Mouse (Mus musculus) telencephalon, adult 2 months (tissue): ENCODE data around the gene Ppara.
"Not testable (repeated sequence)": the region's sequence is repeated elsewhere in the genome, so short reads cannot be mapped to it uniquely, and the experiment has no call there.

Source experiments
- DNase-seq: peaks from one replicate; pipeline ENCODE4 v3.0.0-alpha.2; 2011; ENCODE audit warnings: low read depth, low spot score

The Ppara gene

GRCm38 (mm10) chr15:85756611-85757010, 21.8 kb downstream of the Ppara start:
- DNase-seq, result no peak

DNA sequence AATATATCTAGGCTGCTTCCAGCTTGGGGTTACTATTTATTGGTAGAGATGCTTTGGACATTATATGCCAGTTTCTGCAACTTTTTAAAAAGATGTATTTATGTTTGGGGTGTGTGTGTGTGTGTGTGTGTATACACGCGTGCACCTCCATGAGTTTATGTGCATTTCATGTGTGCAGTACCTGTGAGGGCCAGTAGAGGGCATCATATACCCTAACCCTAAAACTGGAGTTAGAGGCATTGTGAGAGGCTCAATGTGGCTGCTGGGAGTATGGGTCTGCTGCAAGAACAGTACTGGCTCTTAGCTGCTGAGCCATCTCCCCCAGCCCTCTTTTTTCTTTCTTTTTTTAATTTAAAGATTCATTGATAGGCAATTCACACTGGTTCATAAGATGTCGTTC, 23.0 kb downstream of the Ppara start:
- DNase-seq, result no peak

GRCm38 (mm10) chr15:85762761-85763160, 28.0 kb downstream of the Ppara start:
- no peak for DNase-seq

- no peak for DNase-seq
These were observed 30.2 kb downstream of the Ppara start for GRCm38 (mm10) chr15:85765022-85765421.

- DNase-seq, result no peak
These were observed 31.9 kb downstream of the Ppara start for GRCm38 (mm10) chr15:85766677-85767076.

DNA sequence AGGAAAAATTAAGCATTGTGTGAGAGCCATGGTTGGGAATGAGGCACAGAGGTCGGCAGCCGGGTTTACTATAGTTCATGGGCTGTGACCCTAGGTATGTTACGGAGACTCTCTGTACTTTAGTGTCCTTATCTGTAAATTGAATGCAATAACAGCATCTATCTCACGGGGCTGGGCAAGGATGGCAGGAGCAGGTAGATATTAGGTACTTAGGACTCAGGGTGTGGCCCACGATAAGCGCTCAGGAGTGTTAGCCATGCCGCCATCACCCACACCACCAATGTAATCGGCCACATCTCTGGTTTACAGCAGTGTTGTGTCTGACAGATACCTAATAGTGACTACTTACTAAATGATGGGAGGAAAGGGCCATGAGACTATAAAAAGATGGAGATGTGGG, 34.2 kb downstream of the Ppara start:
- no peak for DNase-seq

- no peak for DNase-seq
These were observed 36.7 kb downstream of the Ppara start for GRCm38 (mm10) chr15:85771306-85772121.

- no peak for DNase-seq
These were observed 37.5 kb downstream of the Ppara start for GRCm38 (mm10) chr15:85772146-85772740.

DNA sequence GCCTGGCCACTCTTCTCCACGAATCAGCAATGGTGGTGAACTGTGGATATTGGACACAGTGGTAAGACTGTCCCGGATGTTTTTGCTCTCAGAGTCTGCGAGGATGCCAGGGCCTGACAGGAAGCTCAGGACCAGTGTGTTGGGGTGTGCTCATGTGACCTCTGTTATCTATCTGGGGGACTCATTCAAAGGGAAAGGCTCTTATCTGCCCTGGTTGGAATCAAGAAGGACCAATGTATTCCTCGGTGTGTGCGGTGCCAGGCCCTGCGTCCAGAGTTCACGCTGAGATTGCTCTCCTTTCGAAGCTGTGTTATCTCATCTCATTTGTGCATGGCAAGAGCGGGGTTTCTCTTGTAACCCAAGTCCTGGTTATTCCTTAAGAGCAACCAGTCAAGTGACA, 39.6 kb downstream of the Ppara start:
- no peak for DNase-seq

DNA sequence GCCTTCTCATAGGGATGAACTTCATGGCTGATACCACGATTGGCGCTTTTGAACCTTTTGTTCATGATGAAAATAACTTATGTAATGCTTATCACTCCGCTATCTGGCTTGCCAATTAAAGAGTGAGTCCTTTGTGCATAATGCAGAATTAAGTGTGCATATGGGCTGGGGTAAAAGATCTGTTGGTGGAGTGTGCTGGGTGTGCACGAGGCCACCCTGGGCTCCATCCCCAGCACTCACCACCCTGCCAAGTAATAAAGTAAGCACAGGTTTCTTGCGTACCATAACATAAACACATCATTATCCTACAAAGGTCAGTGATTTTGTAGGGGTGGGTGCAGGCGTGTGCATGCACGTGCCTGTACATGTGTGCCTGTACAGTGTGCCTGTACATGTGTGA, 40.2 kb downstream of the Ppara start:
- no peak for DNase-seq

DNA sequence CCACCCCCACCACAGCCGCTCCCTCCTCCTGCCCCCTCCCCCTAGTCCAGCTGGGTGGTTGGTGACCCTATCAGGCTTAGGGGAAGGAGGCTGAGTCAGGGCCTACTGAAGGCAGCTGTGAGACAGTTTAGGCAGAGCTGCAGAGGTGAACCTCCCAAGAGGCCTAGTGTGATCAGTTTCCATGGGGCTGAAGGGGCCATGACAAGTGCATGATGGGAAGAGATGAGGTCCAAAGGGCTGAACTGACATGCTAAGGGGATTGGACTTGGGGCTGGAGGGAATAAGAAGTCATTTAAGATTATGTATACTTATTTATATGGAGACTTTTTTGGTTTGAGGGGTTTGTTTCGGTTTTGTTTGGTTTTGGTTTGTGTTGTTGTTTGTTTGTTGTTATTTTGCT, 41.5 kb downstream of the Ppara start:
- DNase-seq, result no peak

DNA sequence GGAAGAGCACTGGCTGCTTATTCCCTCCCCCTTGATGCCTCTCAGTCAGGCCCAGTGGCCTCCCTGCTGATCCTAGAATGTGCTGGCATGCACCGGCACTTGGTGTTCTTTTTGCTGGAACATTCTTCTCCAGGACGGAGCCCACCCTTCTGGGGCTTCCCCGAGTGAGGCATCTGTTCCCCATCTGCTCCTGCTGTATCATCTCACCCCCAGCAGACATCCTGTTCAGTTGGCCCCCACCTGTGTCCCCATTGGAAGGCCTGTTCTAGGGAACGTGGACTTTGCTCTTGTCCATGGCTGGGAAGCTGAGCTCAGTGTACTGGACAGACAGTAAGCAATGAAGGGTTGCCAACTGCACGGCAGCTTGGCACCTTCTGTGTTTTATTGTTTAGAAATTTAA, 42.0 kb downstream of the Ppara start:
- DNase-seq, result no peak

DNA sequence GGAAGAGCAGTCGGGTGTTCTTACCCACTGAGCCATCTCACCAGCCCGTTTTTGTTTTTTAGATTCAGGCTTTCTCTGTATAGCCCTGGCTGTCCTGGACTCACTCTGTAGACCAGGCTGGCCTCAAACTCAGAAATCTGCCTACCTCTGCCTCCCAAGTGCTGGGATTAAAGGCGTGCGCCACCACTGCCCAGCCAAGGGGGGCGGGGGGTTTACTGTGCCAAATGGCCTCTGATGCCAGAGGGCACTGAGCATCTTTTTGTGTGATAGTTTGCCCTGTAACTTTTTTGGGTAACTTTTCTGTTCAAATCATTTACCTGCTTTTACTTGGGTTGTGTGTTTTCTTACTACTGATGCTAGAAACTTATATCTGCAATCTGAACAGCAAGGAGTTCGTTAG, 44.1 kb downstream of the Ppara start:
- not testable (repeated sequence) for DNase-seq

GRCm38 (mm10) chr15:85783146-85783545, 48.4 kb downstream of the Ppara start:
- no peak for DNase-seq

GRCm38 (mm10) chr15:85784341-85784740, 49.6 kb downstream of the Ppara start:
- DNase-seq, result no peak

DNA sequence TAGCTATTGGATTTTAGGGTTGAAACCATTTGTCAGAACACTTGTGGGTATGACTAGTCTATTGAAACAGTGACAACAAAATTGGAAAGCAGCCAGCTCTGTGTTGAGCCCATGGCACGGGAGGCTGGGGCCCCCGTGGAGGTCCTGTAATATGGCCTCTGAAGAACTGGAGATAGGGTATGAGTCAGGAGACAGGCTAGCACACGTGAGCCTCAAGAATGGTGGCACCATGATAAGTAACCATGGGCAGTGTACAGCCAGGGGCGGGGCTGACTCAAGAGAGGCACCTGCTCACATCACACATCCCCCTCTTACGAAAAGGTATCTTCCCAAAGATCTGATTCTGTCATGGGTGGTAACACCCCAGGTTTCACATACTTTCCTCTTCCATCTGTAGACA, 51.9 kb downstream of the Ppara start:
- no peak for DNase-seq

GRCm38 (mm10) chr15:85787482-85787881, 52.7 kb downstream of the Ppara start:
- no peak for DNase-seq

- no peak for DNase-seq
These were observed 53.3 kb downstream of the Ppara start for GRCm38 (mm10) chr15:85788051-85788450.

GRCm38 (mm10) chr15:85788633-85789032, 53.9 kb downstream of the Ppara start:
- no peak for DNase-seq

DNA sequence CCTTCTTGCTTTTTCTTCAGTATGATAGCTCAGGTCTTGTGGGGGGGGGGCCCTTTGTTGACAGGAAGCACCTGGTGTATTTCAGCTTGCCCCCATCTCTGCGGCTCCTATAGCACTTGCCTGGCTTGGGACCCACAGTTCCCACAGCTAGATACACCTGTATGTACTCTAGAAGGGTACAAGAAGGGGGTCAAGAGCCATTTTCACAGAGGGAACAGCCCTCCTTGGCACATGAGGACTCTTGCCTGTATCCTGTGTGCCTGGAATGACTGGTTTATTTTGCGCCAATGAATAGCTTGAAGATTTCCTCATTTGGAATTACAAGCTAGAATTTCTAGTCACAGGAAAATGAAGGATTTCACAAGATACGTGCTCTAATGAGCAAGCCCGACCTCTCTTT, 56.7 kb downstream of the Ppara start:
- DNase-seq, result no peak

DNA sequence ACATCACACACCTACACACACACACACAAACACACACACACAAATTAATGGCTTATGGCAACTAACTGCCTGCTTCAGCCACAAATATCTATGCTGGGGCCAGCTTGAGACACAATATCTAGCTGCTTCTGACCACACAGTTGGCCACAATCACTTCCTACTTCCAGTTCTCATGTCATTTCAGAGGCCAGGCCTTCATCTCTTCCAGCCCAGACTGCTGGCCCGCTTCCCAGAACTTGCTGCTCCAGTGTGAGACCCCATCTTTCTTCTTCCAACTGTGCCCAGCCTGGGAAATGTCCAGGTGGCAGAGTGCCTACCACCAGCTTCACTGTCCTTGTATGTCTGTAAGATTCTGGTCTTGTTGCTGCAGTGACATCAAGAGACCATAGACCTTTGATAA, 58.0 kb downstream of the Ppara start:
- no peak for DNase-seq

- DNase-seq, result no peak
These were observed 60.7 kb downstream of the Ppara start for GRCm38 (mm10) chr15:85795516-85795915.

DNA sequence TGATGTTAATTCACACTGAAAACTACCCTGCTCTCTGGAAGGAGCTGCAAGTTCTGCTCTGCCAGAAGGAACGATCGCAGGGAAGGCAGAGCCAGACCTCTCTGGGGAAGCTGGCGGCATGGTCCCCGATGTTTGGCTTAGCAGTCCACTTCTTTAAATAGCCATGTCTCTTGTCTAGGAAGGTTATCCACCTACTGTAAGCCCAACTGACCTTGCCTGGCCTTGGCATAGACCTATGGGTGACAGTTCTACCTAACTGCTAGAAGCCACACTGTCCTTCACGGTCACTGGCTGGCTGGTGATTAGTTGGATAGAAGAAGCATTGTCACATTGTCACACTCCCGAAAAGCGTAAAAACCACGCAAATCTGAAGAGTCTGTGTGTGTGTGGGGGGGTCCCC, 63.9 kb downstream of the Ppara start:
- DNase-seq, result no peak
